Mouse (Mus musculus): Measurements from ENCODE around the gene Mepce.

GRCm38 (mm10) chr5:137751988-137752387, 35.5 kb downstream of the Mepce start:
- TF ChIP-seq CTCF (IDR thresholded peaks at IDR 0.05; ENCODE audit: low read depth) (no peak), EP300 (optimal IDR thresholded peaks at IDR 0.05) (no peak)
